Mouse (Mus musculus) ES-E14 (cell line): ENCODE results near the gene Nkx2-5. TPM values are rescaled to one million over a fixed set of nuclear protein-coding genes. Genes with fewer than 3 reads are reported as not detected.
A peak's percentile ranks its signal among the peaks of the same experiment; 100 is the strongest.

Experiments
- DNase-seq: peaks from one replicate; pipeline ENCODE4 v3.0.0-alpha.2; 2013; ENCODE audit warnings: low read depth, low spot score
- H3K27ac ChIP-seq: 2 replicates; pipeline ENCODE4 v1.5.1; 2012; ENCODE audit warnings: low read depth, mild to moderate bottlenecking, low read length, moderate library complexity, mixed read lengths; ENCODE audit not compliant: poor library complexity, insufficient read depth, severe bottlenecking
- H3K36me3 ChIP-seq: 2 replicates; pipeline ENCODE4 v1.6.1; 2012; ENCODE audit warnings: mild to moderate bottlenecking, low read length, moderate library complexity, mixed read lengths; ENCODE audit not compliant: control insufficient read depth, poor library complexity, insufficient read depth, severe bottlenecking
- H3K4me1 ChIP-seq, 2 experiments: fragments of 150-350 bp in 1 of 2; sonication (generic) in 1 of 2; 2 replicates each; pipeline ENCODE4 v1.6.1; 2012; ENCODE audit warnings: low read length in 2 of 2, mild to moderate bottlenecking in 1 of 2, mixed read lengths in 1 of 2; ENCODE audit not compliant: control insufficient read depth in 2 of 2, insufficient read depth in 2 of 2, poor library complexity in 1 of 2
- H3K4me3 ChIP-seq, 2 experiments: fragments of 150-350 bp in 1 of 2; sonication (generic) in 1 of 2; 2 replicates each; pipeline ENCODE4 v1.5.1; 2012; ENCODE audit warnings: low read length in 2 of 2, low read depth in 1 of 2, mild to moderate bottlenecking in 1 of 2, mixed read lengths in 1 of 2; ENCODE audit not compliant: insufficient read depth in 1 of 2, poor library complexity in 1 of 2, severe bottlenecking in 1 of 2
- H3K9ac ChIP-seq: 2 replicates; pipeline ENCODE4 v1.6.1; 2012; ENCODE audit warnings: low read depth, mild to moderate bottlenecking, low read length, mixed read lengths; ENCODE audit not compliant: poor library complexity, insufficient read depth, severe bottlenecking
- H3K9me3 ChIP-seq: fragments of 150-350 bp; sonication (generic); 2 replicates; pipeline ENCODE4 v1.6.1; 2012; ENCODE audit warnings: low read depth, mild to moderate bottlenecking, low read length; ENCODE audit not compliant: control insufficient read depth, insufficient read depth
- CHD2 ChIP-seq: IDR thresholded peaks from 2 replicates; pipeline ENCODE4 v1.6.1; 2014; ENCODE audit warnings: mild to moderate bottlenecking, low read depth, low read length, inconsistent platforms
- HCFC1 ChIP-seq: IDR thresholded peaks from 2 replicates; pipeline ENCODE4 v1.6.1; 2012; ENCODE audit warnings: low read length, inconsistent platforms, borderline replicate concordance; ENCODE audit not compliant: insufficient read depth
- MAFK ChIP-seq: IDR thresholded peaks from 2 replicates; pipeline ENCODE4 v1.6.1; 2014; ENCODE audit warnings: mild to moderate bottlenecking, low read depth, low read length, inconsistent platforms; ENCODE audit not compliant: insufficient read depth
- ZC3H11A ChIP-seq: IDR thresholded peaks from 2 replicates; pipeline ENCODE4 v1.6.1; 2012; ENCODE audit warnings: low read depth, mild to moderate bottlenecking, inconsistent platforms, low read length, borderline replicate concordance
- ZNF384 ChIP-seq: IDR thresholded peaks from 2 replicates; pipeline ENCODE4 v1.6.1; 2012; ENCODE audit warnings: low read depth, low read length, inconsistent platforms
- in situ Hi-C, 2 experiments: fragments of 600-800 bp; cut with MboI; formaldehyde crosslinking; loops; one replicate each; pipeline ENCODE4 v1.15.1; 2025; ENCODE audit warnings: low sequenced_read_pairs in 2 of 2, inconsistent platforms in 1 of 2; ENCODE audit not compliant: unreplicated experiment in 2 of 2
- total RNA-seq: library from RNA; depleted of rRNA; stranded (reverse); fragments of 300-350 nt; gene quantifications from 2 replicates; pipeline ENCODE4 v1.2.3, GENCODE M21; 2012; rRNA removed

The Nkx2-5 gene
- 1.1 and 3.0 TPM in 2 replicates for total RNA-seq

GRCm38 (mm10) chr17:26844909-26845148, at the start of gene Nkx2-5:
TSS of gene Nkx2-5 (minus strand) at chr17:26845009.
- H3K4me3 ChIP-seq = peak within 1 kb of the TSS; percentile 13 to 22; a peak in 2 of 4 replicates
- H3K27ac ChIP-seq = no peak within 1 kb of the TSS
- H3K4me1 ChIP-seq = peaks cover 0 to 3% of the 10 kb centered on the region in 2 experiments; a peak in 1 of 4 replicates
- H3K9me3 ChIP-seq = no peaks in the 10 kb centered on the region
- no peak for DNase-seq
- TF ChIP-seq CHD2 (no peak), HCFC1 (no peak), ZNF384 (no peak), MAFK (no peak), ZC3H11A (no peak)
- H3K9ac ChIP-seq = no peak within 1 kb of the TSS
- in situ Hi-C loops = no loop called here
- H3K36me3 ChIP-seq = no peaks in the 10 kb centered on the region

- Histone ChIP-seq H3K4me1 (peaks cover 0 to 3% of the 10 kb centered on the region in 2 experiments; a peak in 1 of 4 replicates), H3K9ac (no peak overlapping the region), H3K9me3 (no peaks in the 10 kb centered on the region), H3K36me3 (no peaks in the 10 kb centered on the region), H3K27ac (no peak overlapping the region), H3K4me3 (no peak overlapping the region)
- in situ Hi-C loops = loop anchor here in 1 of 2 experiments (25.0 kb wide), 2 partner anchors 207 to 432 kb away; no protein-coding TSS in a partner anchor
- DNase-seq = no peak
- TF ChIP-seq HCFC1 (no peak), MAFK (no peak), CHD2 (no peak), ZNF384 (no peak), ZC3H11A (no peak)
These were observed 49.5 kb upstream of the Nkx2-5 start for GRCm38 (mm10) chr17:26894342-26894741.

DNA sequence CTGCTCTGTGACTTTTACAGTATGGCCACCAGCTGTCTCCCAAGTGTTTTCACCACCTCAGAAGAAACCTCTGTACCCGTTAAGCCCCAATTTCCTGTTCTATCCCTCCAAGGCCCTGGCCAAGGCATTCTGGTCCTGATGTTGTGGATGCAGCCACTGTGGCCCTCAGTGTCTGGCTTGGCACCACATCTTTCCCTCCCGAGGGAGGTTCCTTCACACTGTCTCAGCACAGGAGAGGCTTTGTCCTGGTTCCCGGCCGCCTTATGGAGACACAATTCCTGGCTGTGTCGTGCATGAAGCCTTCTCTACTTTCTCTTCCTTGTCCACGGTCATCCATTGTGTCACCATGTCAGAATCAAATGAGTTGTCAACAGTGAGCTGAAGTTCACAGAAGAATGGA, 48.7 kb upstream of the Nkx2-5 start:
- no peak for DNase-seq
- no peaks in the 10 kb centered on the region for H3K36me3 ChIP-seq
- no peak overlapping the region for H3K4me3 ChIP-seq
- TF ChIP-seq ZNF384 (no peak), MAFK (no peak), ZC3H11A (no peak), HCFC1 (no peak), CHD2 (no peak)
- no peaks in the 10 kb centered on the region for H3K9me3 ChIP-seq
- in situ Hi-C loops = loop anchor here in 1 of 2 experiments (25.0 kb wide), 2 partner anchors 206 to 431 kb away; no protein-coding TSS in a partner anchor
- H3K4me1 ChIP-seq = peaks cover 0 to 3% of the 10 kb centered on the region in 2 experiments; a peak in 1 of 4 replicates
- no peak overlapping the region for H3K9ac ChIP-seq
- no peak overlapping the region for H3K27ac ChIP-seq

- in situ Hi-C loops = loop anchor here in 1 of 2 experiments (25.0 kb wide), 2 partner anchors 206 to 431 kb away; no protein-coding TSS in a partner anchor
- Histone ChIP-seq H3K4me3 (no peak overlapping the region), H3K9ac (no peak overlapping the region), H3K9me3 (no peaks in the 10 kb centered on the region), H3K36me3 (no peaks in the 10 kb centered on the region), H3K4me1 (peaks cover 0 to 3% of the 10 kb centered on the region in 2 experiments; a peak in 1 of 4 replicates), H3K27ac (no peak overlapping the region)
- TF ChIP-seq ZC3H11A (no peak), MAFK (no peak), HCFC1 (no peak), ZNF384 (no peak)
- DNase-seq = no peak
These were observed 48.0 kb upstream of the Nkx2-5 start for GRCm38 (mm10) chr17:26892635-26893375.
